Mouse (Mus musculus) thymus, adult 2 months (tissue): Measurements from ENCODE around the gene Omp.

Source experiments
- CTCF ChIP-seq: fragments of 200-500 bp; IDR thresholded peaks from 2 replicates; pipeline ENCODE4 v1.5.1; 2012; ENCODE audit warnings: mild to moderate bottlenecking, control low read depth, low read length, moderate library complexity, borderline replicate concordance; ENCODE audit not compliant: control insufficient read depth, poor library complexity, insufficient read depth; ENCODE audit errors: extremely low read depth
- POLR2A ChIP-seq: fragments of 200-500 bp; IDR thresholded peaks from 2 replicates; pipeline ENCODE4 v1.6.1; 2012; ENCODE audit warnings: mild to moderate bottlenecking, low read length, control low read depth, moderate library complexity; ENCODE audit not compliant: control insufficient read depth, poor library complexity, insufficient read depth; ENCODE audit errors: extremely low read depth

GRCm38 (mm10) chr7:98117012-98117660 is 28.2 kb downstream of the Omp start:
- TF ChIP-seq CTCF = no peak
- TF ChIP-seq POLR2A = no peak
